Mouse (Mus musculus): ENCODE measurements around the gene Klhl23. TPM values are rescaled to one million over a fixed set of nuclear protein-coding genes. Genes with fewer than 3 reads are reported as not detected.

The Klhl23 gene
- total RNA-seq, 1 experiment from 2014 or later, result 16.8 TPM

DNA sequence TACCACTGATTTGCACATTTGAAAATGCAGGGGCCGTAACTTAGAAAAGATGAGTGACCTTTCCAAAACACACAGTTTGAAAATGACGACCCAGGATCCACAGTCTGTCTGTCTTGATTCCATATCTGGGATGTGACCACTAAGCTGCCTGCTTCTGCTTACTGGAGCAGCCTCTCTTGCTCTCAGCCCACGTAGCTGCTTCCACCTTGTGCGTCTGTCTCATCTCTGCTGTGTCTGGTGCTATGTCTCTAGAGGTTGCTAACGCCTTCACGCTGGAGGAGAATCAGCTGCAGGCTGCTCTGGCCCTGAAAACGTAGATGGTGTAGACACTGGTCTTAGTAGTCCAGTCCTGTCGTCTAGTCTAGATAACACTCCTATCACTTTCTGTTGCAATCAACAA, 8.4 kb downstream of the Klhl23 start:
- no peak for DNase-seq

GRCm38 (mm10) chr2:69837244-69837967, 15.7 kb downstream of the Klhl23 start:
- no peak for DNase-seq

GRCm38 (mm10) chr2:69837996-69838395, 16.3 kb downstream of the Klhl23 start:
- DNase-seq, result no peak

- no peak for DNase-seq
Measured at GRCm38 (mm10) chr2:69838707-69839106, 17.0 kb downstream of the Klhl23 start.

GRCm38 (mm10) chr2:69840261-69840660, 18.5 kb downstream of the Klhl23 start:
- no peak for DNase-seq

- no peak for DNase-seq
Measured at GRCm38 (mm10) chr2:69849215-69849614, 27.5 kb downstream of the Klhl23 start.

GRCm38 (mm10) chr2:69851427-69852058, 29.8 kb downstream of the Klhl23 start:
- no peak for DNase-seq

- DNase-seq, result no peak
Measured at GRCm38 (mm10) chr2:69856392-69856791, 34.6 kb downstream of the Klhl23 start.

- no peak for DNase-seq
Measured at GRCm38 (mm10) chr2:69857882-69858281, 36.1 kb downstream of the Klhl23 start.

DNA sequence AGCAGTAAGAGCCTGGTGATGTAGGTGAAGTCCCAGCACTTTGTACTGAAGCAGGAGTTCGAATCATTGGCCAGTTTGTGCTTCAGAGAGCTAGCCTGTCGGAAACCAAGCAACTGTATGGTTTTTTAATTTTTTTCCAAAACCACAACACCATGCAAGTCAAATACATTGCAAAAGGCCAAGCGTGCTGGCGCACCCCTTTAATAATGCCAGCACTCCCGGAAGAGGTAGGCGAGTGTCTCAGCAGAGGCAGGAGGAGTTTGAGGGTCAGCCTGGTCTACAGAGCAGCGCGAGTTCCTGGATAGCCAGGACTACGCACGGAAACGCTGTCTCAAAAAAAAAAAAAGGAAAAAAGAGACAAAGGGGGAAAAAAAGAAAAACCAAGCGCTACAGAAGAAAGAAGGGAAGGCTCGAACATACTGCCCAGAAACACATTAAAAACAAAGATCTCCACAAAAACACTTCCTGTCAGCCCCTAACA, 39.3 kb downstream of the Klhl23 start:
- DNase-seq, result no peak

GRCm38 (mm10) chr2:69861485-69862091, 39.8 kb downstream of the Klhl23 start, which contains the start of gene Ssb:
Ssb (plus strand) TSS chr2:69861562.
- peak; percentile 95 for DNase-seq

DNA sequence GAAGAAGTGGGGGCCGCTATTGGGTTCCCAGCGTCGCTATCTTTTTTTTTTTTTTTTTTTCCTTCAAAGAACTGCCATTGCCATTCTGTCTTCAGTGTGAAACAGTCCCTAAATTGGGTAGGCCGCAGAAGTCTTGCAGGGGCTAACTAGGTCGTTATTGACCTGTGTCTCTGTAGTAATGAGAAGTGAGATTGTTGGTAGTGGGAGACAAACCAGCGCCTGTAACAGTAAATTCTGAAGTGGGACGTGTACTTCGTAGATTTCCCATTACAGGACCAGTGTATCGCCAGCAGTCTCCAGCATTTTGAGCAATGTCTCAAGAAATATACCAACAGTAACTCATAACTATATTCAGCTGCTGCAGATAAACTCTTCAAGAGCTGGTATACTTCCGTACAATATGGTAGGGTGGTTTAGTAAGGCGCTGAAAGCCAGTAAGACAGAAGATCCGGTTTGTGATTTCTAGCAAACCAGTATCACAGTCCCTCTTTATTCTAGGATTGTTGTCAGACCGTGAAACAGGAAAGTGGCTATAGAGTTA, 40.4 kb downstream of the Klhl23 start:
- DNase-seq, result no peak

DNA sequence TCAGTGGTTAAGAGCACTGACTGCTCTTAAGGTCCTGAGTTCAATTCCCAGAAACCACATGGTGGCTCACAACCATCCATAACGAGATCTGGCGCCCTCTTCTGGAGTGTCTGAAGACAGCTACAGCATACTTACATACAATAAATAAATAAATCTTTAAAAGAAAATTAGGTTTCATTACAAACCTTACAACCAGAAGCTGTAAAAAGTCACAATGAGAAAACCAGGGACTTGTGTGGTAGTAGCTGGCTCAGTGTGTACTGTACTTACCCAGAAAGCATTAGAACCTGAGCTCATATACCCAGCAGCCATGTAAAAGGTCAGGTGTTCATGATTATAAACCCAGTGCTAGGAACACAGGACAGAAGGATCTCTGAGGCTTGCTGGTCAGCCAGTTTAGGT, 62.2 kb downstream of the Klhl23 start:
- DNase-seq, result no peak

DNA sequence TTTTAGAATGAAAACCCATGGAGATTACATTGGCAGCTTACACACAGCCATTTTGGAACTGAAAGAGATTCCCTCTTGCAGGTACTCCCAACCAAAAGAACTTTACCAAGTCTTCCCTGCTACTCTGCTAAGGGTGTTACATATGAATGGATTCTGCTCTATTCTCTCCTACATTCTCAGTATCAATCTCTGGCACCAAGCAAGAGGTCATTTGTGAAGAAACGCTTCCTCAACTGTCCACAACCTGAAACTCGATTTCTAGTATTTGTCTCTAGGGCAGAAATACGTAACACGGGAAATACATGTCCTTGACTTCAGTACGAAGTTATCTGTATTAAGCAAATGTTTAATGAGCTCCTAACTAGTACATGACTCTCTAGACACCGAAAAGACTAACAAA, 62.8 kb downstream of the Klhl23 start:
- no peak for DNase-seq

GRCm38 (mm10) chr2:69885050-69885449, 63.3 kb downstream of the Klhl23 start:
- DNase-seq, result peak; percentile 11

- DNase-seq, result peak; percentile 89
Measured at GRCm38 (mm10) chr2:69885451-69886305, 63.9 kb downstream of the Klhl23 start, which contains the start of gene Mettl5. Mettl5 (minus strand) TSS chr2:69885615.

Other genes with a start within 250 kb of the Klhl23 start
- 0.15 and 0.43 TPM in 2 replicates for gene Lrp2, start 235.9 kb upstream of the Klhl23 start, total RNA-seq (2021)
- gene Bbs5, start 174.8 kb upstream of the Klhl23 start, total RNA-seq (2021), result 10.9 and 15.9 TPM in 2 replicates
- 0.43 and 0.86 TPM in 2 replicates for gene Klhl41, start 151.8 kb upstream of the Klhl23 start, total RNA-seq (2021)
- 27.7 and 28.1 TPM in 2 replicates for gene Fastkd1, start 108.4 kb upstream of the Klhl23 start, total RNA-seq (2021)
- 70.4 and 72.7 TPM in 2 replicates for gene Ppig, start 99.4 kb upstream of the Klhl23 start, total RNA-seq (2021)
- gene Ccdc173, start 32.4 kb upstream of the Klhl23 start, total RNA-seq (2021), result 2.2 and 2.7 TPM in 2 replicates
- gene Phospho2, start 32.3 kb upstream of the Klhl23 start, total RNA-seq (2021), result 22.1 and 24.3 TPM in 2 replicates
- 178 and 218 TPM in 2 replicates for gene Ssb, start 39.6 kb downstream of the Klhl23 start, total RNA-seq (2021)
- 19.6 and 23.6 TPM in 2 replicates for gene Mettl5, start 63.7 kb downstream of the Klhl23 start, total RNA-seq (2021)
- 94.7 and 112 TPM in 2 replicates for gene Ubr3, start 75.3 kb downstream of the Klhl23 start, total RNA-seq (2021)
- gene Myo3b, start 217.2 kb downstream of the Klhl23 start, total RNA-seq (2021), result not detected in 2 replicates